Mouse (Mus musculus): ENCODE data around the gene Heatr5a. TPM values are rescaled to one million over a fixed set of nuclear protein-coding genes. Genes with fewer than 3 reads are reported as not detected.

The Heatr5a gene
- total RNA-seq, 2 experiments from 2014 or later: 16.7 to 29.0 TPM

DNA sequence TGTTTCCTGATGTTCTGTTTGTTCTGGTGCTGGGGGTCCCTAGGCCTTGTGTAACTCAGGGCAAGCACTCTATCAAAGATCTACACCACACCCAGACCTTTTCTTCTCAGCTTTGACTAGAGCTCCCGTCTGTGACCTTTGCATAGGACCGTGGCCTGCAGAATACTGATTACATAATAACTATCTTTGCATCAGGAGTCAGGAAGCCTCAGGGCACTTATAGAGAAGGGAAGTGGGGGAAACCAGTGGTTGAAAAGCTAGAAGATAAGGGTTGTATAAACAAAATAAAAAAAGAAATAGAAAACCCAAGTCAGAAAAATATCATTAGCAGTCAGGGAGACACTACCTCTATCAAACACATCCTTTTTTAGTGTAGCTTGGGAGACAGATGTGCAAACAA, 121.2 kb downstream of the Heatr5a start:
- intact Hi-C loops (cut with DNase I): no loop called here

DNA sequence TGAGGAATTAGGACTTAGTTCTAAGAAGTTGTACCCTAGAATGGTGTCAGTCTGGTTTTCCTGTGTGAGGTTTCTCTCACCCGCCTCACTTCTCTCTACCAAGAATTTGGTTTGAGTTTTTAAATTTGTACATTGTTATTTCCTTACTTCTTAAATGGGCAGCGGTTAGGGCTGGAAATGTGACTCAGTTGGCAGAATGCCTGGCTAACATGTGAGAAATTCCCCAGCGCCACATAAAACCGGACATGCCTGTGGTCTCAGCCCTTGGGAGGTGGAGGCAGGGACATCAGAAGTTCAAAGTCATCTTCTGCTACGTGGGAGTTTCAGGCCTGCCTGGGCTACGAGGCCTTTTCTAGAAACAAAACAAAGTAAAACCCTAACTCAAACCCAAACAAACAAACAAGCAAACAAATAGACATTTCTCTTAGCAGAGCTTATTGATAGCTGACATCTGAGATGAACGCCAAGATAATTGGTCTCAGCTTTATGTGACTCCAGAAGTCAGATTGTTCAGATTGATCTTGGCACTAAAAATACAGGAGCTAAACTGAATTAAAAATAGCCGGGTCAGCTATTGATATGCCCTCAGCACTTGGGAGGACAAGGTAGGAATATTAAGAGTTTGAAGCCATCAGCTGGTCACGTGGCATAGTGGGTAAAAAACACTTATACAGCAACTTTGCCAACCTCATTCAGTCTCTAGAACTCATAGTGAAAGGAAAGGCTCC, 123.0 kb downstream of the Heatr5a start:
- peak overlapping the region; percentile 77 for H3K27ac ChIP-seq
- peak; percentile 55 for DNase-seq
- TF ChIP-seq CTCF (IDR thresholded peaks at IDR 0.05): no peak
- no peak overlapping the region for H3K4me3 ChIP-seq
- intact Hi-C loops (cut with DNase I): loop anchor here (2.0 kb wide), 1 partner anchor 15 kb away; no protein-coding TSS in a partner anchor

More for the DNA sequence above, 121.2 kb downstream of the Heatr5a start:
- no peak for TF ChIP-seq CTCF (IDR thresholded peaks at IDR 0.05)
- Histone ChIP-seq H3K4me3 (no peak overlapping the region), H3K27ac (no peak overlapping the region)
- DNase-seq: no peak

DNA sequence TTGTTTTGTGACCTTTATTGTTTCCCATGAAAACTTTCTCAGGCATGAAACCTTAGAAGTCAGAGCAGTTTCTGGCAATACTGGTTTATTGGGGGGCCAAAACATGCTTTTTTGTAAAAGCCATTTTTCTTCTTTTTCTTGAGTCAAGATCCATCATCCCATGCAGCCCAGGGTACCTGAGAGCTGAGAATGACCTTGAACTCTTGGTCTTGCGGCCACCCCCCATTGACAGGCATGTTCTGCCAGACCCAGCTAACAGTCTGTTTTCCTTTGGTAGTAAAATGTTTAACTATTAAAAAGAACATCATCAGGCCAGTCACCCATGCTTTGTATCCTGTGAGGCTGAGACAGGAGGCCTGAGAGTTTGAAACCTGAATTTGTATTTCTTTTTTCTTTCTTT, 125.9 kb downstream of the Heatr5a start:
- intact Hi-C loops (cut with DNase I): no loop called here
- Histone ChIP-seq H3K27ac (peak overlapping the region; percentile 98), H3K4me3 (peak overlapping the region; percentile 73)
- TF ChIP-seq CTCF (IDR thresholded peaks at IDR 0.05): no peak
- DNase-seq: no peak

DNA sequence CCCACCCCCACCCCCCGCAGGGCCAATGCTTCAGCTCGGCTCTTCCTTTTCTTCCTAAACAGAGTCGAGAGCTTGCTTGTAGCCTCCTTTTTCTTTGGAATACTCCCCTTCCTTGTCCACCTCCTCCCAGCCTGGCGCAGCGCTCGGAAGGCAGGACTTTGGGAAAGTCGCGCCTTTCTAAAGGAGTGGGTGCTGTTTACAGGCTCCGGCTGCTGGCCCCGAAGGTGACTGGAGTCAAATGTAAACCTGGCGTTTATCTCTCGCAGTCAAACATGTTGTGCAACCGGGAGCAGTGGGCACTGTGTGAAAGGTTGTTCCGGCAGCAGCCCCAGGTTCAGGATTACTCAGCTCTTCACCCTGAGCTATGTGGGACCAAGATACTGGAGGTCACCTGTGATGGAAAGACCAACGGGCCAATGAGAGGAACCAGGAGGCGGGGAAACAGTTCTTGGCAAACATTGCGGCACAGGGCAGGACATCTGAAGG, 126.3 kb downstream of the Heatr5a start:
- DNase-seq: peak; percentile 93
- H3K4me3 ChIP-seq: peak overlapping the region; percentile 73
- intact Hi-C loops (cut with DNase I): loop anchor here (1.0 kb wide), 1 partner anchor 21 kb away; no protein-coding TSS in a partner anchor
- no peak for TF ChIP-seq CTCF (IDR thresholded peaks at IDR 0.05)
- H3K27ac ChIP-seq: peak overlapping the region; percentile 98

DNA sequence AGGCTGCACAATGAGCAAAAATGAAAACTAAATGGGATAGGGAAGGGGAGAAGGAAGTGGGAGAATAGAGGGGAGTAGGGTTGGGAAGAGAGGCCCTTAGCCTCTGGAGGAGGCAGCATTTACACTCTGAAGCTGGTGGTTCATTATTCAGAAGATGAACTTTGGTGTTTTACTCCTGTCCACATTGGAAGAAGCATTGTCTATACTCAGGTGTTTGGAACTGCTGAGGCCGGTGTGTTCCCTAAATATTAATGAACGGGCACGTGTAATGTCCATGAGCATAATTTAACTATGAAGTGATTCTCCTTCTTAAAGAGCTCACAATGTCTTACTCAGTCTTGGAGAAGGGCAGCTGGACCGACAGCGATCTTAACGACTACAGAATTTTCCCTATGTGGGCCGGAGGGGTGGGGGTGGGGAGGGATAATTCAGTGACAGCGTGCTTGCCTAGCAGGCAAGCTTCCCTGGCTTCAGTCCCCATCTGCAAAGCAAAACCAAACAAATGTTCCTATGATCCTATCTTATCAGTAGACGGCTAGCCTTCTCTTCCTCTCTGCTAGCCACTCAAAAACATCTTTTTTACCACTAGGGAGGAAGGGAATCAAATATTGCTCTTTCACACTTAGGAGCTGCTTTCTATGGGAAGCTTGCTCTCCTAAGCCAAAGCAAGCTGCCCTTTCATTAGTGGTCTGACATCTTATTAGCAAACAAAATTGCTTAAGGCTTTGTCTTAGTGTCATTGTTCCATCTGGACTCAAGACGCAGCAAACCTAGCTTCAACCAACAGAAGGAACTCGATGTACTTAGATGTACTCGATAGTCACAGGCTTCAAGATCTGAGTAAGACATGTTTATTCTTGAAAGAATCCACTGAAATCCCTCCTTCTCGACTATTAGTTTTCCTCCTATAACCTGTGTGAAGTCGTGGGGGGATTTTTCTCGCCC, 127.3 kb downstream of the Heatr5a start:
- peak; percentile 39 for DNase-seq
- TF ChIP-seq CTCF (IDR thresholded peaks at IDR 0.05): no peak
- Histone ChIP-seq H3K27ac (peak overlapping the region; percentile 98), H3K4me3 (peak overlapping the region; percentile 73)
- intact Hi-C loops (cut with DNase I): loop anchor here (1.0 kb wide), 2 partner anchors 14 to 22 kb away; no protein-coding TSS in a partner anchor

DNA sequence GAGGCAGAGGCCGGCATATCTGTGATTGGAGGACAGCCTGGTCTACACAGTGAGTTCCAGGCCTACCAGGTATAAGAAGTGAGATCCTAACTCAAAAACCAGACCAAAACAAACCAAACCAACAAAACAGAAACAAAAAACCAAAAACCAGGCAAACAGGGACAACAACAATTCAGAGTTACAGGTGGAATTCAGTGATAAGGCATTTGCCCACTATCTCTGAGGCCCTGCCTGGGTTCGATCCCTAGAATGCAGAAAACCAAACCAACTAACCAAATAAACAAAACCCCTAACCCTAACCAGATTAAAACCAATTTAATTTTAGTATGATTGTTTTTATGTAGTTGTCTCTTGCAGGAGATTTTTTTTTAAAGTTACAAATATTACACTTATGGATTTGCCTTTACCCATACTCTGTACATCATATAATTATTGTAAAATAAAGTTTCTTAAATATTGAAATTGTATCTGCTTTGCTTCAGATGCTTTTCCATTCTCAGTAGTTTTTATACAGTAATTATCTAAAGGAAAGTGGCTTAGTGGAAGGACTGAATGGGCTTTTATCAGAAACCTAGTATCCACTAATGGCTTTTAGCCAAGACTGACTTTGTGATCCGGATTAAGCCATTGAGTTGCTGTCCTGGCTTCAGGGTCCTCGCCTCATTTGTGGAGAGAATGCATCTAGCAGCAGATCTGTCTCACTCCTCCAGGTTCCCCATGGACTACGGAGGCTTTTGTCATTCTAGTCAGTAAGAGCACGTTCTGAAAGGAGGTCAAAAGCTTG, 128.8 kb downstream of the Heatr5a start:
- TF ChIP-seq CTCF (IDR thresholded peaks at IDR 0.05): no peak
- Histone ChIP-seq H3K4me3 (no peak overlapping the region), H3K27ac (peak overlapping the region; percentile 35; the same call in 1 of the 2 replicates)
- no peak for DNase-seq
- intact Hi-C loops (cut with DNase I): no loop called here

DNA sequence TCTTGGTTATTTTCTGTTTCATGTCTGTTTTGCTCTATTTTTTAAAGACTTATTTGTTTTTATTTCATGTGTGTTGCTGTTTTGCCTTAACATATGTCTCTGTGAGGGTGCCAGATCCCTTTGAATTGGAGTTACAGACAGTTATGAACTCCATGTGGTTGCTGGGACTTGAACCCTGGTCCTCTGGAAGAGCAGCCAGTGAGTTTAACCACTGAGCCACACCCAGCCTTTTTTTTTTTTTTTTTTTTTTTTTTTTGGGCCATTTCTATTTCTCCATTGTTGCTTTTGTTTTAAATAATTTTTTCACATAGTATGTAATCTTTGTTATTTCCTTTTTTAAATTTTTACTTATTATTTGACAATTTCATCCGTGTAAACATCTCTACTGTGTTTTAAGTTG, 131.3 kb downstream of the Heatr5a start:
- H3K4me3 ChIP-seq: no peak overlapping the region
- intact Hi-C loops (cut with DNase I): no loop called here
- TF ChIP-seq CTCF (IDR thresholded peaks at IDR 0.05): no peak
- no peak overlapping the region for H3K27ac ChIP-seq
- DNase-seq: no peak

DNA sequence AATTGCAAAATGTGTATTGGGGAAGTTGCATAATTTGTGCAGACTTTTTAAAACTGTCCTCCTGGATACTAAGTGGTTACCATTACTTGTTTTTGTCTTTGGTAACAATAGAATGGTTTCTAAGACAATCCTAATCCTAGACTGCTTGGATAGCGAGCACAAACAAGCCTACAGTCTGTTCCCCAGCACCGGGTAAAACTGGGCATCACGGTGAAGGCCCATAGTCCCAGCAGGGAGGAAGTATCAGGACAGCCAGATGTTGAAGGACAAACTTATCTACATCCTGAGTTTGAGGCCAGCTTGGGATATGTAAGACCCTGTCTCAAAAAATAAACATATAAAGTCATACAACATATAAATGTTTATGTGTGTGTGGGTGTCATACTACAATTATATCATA, 135.9 kb downstream of the Heatr5a start:
- TF ChIP-seq CTCF (IDR thresholded peaks at IDR 0.05): no peak
- DNase-seq: no peak
- Histone ChIP-seq H3K27ac (no peak overlapping the region), H3K4me3 (no peak overlapping the region)
- intact Hi-C loops (cut with DNase I): no loop called here

DNA sequence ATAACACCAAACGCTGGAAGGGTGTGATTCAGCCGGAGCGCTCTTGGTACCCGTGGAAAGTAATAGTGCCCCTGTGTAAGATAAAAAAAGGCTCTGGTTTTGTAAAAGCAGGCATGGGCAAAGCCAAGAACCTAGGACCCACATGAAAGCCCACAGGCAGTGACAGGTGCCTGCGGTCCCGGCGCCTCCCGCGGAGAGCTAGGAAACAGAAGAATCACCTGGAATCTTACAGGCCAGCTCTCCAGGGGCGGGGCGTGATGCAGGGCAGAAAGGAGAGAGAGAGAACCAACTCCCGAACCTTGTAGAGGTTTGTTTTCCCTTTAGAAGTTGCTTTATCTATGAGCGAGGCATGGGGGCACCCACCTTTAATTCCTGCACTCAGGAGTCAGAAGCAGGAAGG, 139.2 kb downstream of the Heatr5a start:
- H3K27ac ChIP-seq: peak overlapping the region; percentile 99
- no peak for TF ChIP-seq CTCF (IDR thresholded peaks at IDR 0.05)
- intact Hi-C loops (cut with DNase I): no loop called here
- no peak for DNase-seq
- no peak overlapping the region for H3K4me3 ChIP-seq

DNA sequence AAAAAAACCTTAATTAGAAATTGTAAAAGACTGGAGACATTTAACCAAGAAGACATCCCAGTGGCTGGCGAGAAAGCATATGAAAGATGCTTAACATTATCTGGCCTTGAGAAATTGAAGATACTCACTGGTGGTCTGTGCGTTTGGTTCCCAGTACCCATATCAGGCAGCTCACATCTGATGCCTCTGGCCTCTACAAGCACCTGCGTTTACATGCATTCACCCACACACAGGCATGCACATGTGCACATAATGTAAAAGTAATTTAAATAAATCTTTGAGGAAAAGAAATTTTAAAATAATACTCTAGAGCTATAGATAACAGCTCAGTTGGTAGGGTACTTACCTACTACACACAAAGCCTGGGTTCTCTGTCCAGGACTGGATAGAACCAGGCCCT, 139.8 kb downstream of the Heatr5a start:
- no peak for TF ChIP-seq CTCF (IDR thresholded peaks at IDR 0.05)
- Histone ChIP-seq H3K27ac (peak overlapping the region; percentile 99), H3K4me3 (peak overlapping the region; percentile 92)
- intact Hi-C loops (cut with DNase I): no loop called here
- DNase-seq: no peak

DNA sequence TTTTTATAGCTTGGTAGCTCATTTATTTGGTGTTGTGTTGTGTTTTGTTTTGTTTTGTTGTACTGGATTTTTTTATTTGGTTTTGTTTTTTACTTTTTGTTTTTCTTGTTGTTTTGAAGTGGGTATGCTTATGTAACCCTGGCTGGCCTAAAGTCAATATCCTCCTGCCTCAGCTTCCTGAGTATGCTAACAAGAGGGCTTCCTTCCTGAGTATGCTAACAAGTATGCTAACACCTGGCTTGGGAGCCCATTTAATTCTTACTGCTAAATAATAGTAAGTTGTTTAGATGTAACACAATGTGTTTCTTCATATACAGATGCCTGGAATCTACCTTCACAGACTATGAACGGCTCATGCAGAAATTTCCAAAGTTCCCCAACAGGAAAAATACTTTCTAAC, 140.4 kb downstream of the Heatr5a start:
- Histone ChIP-seq H3K4me3 (peak overlapping the region; percentile 92), H3K27ac (peak overlapping the region; percentile 99)
- no peak for TF ChIP-seq CTCF (IDR thresholded peaks at IDR 0.05)
- no peak for DNase-seq
- intact Hi-C loops (cut with DNase I): loop anchor here (1.0 kb wide), 1 partner anchor 13 kb away; no protein-coding TSS in a partner anchor

DNA sequence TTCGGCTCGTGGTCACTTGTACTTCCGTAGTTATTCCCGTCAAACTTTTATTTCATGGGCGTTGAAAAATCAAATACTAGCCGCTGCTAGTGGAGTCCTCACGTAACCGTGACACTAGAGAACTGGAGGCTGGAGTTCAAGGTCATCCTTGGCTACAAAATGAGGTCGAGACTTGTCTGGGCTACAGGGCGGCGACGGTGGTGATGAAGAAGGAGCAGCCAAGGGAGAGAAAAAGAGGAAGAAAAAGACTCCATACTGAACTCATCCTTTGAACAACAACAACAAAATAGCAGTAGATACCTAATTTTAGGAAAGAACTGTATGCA, 141.1 kb downstream of the Heatr5a start:
- intact Hi-C loops (cut with DNase I): loop anchor here (1.0 kb wide), 1 partner anchor 13 kb away; no protein-coding TSS in a partner anchor

More for the DNA sequence above, 141.1 kb downstream of the Heatr5a start:
- peak overlapping the region; percentile 92 for H3K4me3 ChIP-seq
- TF ChIP-seq CTCF (IDR thresholded peaks at IDR 0.05): no peak
- DNase-seq: no peak
- H3K27ac ChIP-seq: peak overlapping the region; percentile 99
